Mouse (Mus musculus) brain, adult 2 months (tissue): ENCODE results near the gene Foxc2.
"Not testable (repeated sequence)": the region's sequence is repeated elsewhere in the genome, so short reads cannot be mapped to it uniquely, and the experiment has no call there.

Experiments used
- DNase-seq: peaks from one replicate; pipeline ENCODE4 v3.0.0; 2011; ENCODE audit warnings: low read depth, low spot score

Foxc2 gene

DNA sequence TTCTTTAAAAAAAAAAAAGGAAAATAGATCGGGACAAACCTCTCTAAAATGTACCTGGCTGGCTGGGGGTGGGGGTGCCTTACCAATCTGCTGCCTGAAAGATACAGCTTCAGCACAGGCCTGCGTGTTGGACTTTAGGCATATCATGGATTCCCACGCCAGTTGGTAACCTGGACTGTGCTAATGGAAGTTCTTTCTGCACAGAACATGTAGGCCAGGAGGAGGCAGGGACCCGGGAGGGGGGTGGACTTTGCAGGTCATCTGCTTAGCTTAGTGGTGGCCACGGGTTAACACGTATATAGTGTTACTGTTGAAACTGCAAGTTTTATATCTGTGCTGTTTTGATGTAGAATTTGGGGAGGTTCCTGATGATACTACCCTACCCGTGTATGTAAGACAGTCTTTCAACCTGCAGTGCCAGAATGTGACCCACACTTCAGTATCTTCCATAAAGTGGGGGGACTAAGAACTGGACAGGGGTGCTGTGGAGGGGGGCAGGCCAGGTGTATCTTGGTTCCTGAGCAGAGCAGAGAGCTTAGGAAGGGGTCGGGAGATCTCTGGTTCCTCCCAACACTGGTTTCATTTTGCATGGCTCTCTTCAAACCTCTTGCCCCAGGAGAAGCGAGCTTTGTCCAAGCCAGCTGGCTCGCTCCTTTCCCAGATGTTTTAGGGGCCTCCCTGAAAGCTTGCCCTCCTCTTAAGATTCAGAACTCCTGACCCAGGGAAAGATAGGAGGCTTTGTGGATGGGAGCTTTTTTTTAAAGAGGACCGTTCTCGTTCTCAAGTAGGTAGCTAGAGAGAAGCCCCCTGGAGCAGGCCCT, 3.9 kb downstream of the Foxc2 start:
- no peak for DNase-seq

DNA sequence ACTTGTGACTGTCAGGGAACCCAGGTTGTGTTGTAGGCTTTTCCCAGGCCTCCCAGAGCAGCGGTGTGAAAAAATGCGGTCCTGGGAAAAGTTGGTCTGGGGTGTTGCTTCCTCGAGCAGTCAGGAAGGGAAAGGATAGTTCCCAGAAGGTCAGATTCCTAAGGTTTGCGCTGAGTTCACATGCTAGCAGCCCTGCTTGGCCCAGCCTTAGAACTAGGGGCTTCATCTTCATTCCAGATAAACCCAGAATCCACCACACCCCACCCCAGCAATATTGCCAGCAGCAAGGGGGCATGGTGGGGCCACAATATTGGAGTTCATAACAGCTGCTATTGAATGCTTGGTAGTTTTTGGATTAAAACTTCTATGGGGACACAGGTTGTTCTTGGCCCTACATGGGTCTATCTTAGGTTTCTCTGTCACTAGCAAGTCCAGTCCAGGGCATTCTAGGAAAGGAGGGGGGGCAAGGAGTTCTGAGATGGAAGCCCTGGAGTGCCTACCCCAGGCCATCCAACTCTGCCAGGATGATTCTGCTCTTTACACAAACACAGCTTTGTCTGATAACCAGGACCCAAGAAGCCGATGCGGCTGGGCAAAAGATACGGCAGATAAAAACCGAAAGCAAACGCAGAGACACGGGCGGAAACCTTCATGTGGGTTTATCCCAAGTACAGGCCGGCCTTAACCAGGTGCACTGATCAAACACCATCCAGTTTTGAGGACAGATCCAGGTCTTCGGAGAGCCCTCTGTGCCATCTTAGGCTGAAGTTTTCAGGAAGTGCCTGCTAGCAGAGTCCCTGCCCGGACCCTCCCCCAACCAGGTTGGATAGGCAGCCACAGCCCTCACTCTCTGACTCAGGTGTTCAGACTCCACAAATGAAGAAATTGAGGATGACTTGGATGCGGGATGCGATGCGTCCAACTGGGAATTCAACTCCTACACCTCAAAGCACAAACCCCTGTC, 4.8 kb downstream of the Foxc2 start:
- DNase-seq, result no peak

DNA sequence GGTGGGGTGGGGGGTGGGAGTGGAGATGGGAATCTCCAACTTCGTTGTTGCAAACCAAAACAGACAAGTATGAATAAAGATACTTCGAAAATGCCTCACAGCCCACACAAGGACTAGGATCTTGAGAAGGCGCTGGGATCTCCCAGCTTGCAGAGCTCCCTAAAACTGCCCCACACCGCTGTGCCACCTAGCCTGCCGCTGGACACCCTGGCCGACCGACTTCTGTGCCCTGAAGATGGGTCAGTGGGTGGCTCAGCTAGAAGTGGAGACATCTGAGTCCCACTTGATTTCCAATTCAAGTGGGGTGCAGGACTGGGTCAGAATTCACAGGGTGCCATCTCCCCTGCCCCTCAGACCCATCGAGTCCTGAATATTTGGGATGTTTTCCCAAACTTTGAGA, 5.7 kb downstream of the Foxc2 start:
- DNase-seq, result no peak

DNA sequence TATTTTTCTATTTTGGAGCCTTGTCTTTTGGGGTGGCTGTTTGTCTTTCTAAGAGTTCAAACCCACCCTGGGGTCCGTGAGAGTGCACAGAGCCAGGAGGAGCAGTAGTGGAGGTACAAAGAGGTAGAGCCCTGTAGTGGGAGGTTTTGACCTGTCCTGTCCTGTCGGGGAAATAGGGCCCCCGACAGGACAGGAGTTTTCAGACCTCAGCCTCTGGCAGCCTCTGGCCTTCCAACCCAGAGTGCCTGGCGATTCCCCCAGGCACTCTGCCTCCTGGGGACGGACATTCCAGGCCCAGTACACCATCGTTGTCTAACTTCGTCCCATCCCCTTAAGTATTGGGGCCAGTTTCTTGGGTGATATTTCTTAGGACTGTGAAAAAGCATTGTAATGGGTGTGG, 6.4 kb downstream of the Foxc2 start:
- no peak for DNase-seq

DNA sequence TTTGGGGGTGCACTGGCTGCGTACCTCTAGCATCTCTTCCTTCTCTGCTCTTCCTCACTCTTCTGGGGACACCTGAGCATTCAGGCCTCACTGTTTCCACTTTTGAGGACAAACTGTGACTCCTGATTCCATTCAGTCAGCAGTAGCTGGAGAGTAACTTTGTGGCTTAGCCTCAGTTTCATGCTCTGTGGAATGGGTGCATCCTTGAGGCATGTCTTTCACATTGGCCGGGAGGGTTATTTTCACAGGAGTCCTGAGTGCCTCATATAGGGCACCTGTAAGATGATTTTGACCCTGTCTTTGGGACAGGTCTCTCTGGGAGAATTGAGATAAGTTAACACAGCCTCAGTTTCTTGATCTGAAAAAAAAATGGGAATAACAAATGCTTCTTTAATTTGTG, 7.1 kb downstream of the Foxc2 start:
- DNase-seq, result no peak

DNA sequence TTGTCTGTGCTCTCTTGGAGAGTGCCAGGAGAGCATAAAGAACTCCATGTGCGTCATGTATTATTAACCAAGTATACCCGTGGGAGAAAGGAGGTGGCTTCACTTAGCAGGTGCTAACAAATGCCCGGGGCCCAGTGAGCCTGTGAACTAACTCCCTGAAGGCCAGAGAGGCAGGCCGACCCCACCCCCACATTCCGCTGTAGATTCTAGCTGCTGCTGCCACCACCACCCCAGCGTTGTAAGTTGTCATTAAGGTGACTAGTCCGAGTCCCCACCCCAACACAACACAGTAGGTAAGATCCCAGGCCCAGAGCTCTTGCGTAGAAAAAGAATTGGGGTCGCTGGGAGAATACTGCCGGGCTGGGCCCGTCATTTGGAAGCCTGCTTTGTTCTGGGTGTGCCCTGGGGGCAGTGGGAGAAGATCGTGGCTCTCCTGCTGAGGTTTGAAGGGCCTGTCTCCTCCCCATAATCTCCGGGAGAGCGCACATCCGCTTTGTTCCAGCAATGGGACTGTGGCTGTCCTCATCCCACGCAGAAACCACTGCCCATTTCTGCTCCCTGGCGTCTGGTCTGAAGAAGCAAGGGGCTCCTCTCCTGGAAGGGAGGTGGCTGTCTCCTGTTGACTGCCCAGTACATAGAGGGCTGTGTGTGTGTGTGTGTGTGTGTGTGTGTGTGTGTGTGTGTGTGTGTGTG, 8.7 kb downstream of the Foxc2 start:
- no peak for DNase-seq

DNA sequence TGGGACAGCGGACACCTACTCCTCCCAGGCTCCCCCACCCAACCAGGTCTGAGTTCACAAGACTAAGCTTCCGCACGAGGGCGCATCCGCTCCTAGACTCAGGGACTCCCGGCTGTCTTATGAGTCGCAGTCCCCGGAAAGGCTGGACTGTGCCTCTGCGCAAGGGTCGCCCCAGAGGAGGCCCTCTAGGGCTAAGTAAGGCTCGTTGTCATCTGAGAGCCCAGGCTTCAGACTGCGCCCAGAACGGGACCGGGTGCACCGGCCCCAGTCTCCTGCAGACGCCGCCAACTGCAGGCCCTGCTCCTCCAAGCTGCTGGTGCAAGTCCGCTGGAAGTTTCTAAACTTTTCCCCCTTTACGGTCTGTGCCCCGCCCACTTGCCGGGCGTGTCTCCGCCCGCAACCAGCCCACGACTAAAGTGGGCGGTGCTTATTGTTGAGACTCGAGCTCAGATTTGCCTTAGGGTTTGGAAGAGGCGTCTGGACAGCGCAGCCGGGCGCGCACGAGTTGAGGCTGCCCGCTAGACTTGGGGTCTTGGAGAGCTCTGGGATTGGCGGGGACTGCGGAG, 9.4 kb downstream of the Foxc2 start:
- DNase-seq, result peak; percentile 55

DNA sequence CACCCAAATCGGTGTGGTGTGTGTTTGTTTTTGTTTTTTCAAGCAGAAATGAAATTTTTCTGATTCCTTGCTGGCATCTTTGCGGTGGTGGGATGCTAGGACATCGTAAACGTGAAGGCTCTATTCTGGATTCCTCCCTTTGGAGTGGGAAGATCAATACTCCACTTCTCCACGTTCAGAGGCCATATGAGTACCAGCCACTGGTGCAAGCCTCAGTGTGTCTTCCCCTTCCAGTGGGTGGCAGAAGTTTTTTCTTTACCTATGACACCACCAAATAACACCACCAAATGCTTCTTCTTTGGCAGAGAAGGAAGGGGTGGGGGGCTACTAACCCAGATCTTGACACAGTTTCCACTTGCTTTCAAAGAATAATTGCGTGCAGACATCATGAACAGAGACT, 10.2 kb downstream of the Foxc2 start:
- DNase-seq, result no peak

DNA sequence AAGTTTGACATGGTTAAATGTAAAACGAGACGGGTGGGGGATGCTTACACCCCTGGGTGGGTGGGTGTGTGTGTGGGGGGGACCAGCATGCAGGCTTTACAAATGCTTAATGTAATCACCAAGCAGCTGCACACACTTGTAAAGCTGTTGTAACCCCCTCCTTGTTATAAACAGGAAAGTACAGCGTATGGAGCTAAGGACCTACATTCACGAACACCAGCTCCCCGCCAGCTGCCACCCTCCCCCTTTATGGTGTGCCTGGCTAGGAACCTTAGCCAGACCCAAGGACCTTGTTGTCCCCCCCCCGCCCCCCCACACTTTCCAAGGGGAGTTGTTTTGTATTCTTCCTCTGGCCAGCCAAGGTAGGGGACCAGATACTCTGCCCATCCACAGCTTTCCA, 10.7 kb downstream of the Foxc2 start:
- DNase-seq, result no peak

DNA sequence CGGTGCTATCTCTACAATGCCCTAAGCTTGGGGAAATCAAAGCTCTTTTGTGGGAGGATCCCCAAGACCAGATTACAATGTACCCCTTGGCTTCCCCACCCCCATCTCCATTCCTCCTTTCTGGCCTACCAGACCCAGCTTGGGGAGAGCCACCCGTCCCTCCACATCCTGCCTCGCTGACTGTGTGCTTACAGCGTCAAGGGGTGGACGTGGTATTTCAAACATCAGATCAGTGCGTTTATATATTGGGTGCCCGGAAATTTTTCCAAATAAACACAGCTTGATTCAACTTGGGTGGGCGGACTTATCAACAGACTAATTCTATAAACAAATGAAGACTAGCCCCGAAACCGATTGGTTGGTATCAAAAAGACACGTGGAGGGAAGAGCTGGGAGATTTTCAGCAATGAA, 11.3 kb downstream of the Foxc2 start:
- DNase-seq, result no peak

DNA sequence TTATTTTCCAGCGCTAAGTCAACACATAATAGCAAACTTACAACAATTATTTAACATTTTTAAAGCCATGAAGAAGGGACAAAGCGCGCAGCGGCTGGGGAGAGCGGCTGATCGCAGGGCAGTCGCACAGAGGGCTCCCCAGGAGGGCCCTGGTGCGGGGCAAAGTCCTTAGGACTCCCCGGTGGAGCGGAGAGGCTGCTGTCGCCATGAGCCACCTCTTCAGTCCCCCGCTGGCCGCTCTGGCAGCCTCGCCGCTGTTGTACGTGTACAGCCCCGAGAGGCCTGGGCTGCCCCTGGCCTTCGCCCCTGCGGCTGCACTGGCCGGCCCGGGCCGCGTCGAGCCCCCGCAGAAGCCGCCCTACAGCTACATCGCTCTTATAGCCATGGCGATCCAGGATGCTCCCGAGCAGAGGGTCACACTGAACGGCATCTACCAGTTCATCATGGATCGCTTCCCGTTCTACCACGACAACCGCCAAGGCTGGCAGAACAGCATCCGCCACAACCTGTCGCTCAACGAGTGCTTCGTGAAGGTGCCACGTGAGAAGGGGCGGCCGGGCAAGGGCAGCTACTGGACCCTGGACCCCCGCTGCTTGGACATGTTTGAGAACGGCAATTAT, 11.9 kb downstream of the Foxc2 start, which contains the start of gene Foxl1:
TSS of gene Foxl1 (plus strand) at position 185 of the 620 bp plus-strand sequence.
- DNase-seq, result no peak

DNA sequence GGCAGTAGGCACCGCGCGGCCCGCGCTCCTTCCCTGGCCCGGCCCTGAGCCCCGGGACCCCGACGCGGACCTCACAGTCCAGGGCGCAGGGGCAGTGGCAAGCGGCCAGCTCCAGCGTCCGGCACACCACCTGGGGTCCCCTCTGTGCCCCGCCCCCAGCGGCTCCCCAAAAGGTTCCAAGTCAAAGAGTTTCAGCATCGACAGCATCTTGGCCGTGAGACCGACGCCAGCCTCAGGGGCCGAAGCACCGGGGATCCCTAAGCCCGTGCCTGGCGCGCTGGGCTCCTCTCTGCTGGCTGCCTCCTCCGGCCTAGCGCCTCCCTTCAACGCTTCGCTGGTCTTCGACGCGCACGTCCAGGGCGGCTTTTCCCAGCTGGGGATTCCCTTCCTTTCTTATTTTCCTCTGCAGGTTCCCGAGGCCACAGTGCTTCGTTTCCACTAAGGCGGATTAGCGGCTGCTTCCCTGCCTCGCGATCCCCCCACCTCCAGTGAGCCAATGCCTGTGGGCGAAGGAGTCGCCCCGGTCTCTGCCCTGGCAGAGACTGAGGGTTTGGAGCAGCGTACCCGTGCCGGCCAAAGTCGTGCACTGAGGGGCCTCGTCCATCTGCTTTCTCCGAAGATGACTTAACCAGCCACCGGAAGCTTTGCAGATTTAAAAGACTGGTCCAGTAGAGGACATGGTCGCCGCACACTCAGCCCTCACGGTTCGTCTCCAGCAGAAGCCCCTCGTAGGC, 12.7 kb downstream of the Foxc2 start:
- no peak for DNase-seq

DNA sequence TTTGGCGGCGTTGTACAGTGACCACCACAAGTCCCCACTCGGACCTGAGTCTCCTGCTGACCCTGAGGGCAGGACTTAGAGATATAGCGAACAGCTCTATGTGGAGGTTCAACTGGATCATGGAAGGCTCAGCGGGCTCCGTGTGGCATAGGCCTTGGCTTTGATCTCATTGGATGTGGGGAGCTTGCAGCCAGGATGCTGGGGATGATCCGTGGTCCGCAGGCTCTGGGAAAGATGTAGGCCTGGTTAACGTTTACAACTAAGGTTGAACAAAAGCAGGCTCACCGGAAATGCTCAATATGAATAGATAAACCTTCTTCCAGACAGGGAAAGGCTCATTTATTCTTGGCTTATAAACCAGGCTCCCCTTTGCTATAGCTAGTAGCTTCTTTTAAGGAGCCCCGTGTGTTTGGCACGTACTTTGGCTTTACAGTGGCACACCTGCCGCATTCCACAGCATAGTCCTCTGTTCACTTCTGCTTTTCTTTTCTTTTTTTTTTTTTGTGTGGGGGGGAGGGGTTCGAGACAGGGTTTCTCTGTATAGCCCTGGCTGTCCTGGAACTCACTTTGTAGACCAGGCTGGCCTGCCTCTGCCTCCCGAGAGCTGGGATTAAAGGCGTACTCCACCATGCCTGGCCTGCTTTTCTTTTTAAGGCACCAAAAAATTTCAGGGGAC, 13.4 kb downstream of the Foxc2 start:
- DNase-seq, result no peak

DNA sequence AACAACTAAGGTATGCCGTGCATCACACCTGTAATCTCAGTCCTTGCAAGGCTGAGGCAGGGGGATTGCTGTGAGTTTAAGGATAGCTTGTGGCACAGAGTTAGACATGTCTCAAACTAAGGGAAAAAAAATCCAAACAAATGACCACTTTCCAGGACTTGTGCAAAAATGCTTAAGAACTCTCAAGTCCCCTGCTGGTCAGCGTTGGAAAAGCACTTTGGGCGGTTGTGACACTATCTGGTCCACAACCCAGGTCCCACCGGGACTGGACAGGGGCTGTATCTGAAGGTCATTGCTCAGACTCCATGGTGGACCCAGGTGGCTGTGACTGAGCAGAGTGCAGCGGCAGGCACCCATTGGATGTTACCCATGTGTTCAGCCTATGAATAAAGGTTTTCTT, 14.6 kb downstream of the Foxc2 start:
- no peak for DNase-seq

DNA sequence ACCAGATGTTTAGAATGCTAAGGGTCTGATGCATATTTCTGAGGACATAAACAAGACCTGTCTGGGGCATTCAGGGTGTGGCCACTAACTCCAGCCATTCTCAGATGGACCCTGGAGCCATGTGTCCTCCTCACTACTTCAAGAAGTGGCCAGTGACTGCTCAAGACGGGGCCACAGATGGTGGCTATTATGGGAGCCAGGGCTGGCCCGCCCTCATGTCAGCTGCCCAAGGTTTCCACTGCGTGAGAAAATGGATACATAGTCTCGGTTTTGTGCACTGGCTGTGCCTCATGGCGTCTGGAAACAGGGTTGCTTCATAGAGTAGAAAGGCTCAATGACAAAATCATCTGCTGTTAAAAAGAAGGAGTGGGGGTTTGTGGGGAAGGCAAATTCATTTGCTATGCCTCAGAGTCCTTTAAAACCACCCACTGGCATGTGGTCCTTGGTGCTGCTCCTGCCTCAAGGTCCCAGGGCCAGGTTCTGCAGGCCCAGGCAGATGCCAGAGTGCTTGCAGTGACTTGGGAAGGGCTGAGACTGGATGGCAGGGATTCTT, 17.1 kb downstream of the Foxc2 start:
- DNase-seq, result no peak

DNA sequence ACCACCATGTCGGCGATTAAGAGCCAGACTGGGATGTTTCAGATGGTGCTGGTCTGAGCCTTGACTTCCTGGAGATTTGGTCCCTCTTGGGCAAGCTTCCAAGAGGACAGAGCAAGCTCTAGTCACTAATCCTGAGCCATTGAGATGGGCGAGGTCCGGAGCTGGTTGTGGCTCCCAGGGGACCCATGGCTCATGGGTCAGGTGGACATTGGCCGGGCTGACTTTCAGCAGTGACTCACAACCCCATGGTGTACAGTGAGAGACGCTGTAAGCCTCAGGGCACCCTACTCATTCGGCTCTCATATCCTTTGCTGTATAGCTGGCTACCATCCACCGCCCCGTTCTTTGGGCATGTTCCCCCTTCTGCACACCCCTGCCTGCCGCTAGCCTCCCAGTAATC, 18.1 kb downstream of the Foxc2 start:
- DNase-seq, result no peak

DNA sequence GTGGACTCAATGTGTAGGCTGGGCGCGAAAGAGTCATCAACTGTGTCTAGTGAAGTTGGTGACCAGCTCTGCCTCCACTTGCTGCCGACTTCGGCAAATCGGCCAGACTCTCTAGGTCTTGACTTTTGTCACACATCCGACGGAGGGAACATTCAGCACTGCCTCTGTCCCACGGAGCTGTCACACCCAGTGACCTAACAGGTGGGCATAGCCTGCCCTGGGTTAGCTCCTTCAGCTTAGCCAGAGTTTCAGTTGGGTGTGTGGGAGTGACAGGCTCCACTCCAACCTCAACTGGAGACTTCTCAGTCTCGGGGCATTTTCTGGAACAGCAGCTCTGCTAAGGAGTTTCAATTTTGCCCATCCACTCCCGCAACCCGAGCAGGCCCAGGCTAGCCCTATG, 18.5 kb downstream of the Foxc2 start:
- DNase-seq, result no peak

DNA sequence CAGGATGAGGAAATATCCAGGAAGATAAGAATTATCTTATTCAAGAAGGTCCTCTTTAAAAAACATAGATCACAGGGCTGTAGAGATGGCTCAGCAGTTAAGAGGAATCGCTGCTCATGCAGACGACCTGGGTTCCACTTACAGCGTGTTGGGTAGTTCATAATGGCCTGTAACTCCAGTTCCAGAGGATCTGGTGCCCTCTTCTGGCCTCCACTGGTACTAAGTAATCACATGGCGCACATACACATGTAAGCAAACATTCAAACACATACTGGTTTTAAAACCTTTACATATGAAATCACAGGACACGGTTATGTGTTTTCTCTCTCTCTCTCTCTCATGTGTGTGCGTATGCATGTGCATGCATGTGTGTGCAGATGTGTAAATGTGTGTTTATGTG, 20.9 kb downstream of the Foxc2 start:
- DNase-seq, result no peak

DNA sequence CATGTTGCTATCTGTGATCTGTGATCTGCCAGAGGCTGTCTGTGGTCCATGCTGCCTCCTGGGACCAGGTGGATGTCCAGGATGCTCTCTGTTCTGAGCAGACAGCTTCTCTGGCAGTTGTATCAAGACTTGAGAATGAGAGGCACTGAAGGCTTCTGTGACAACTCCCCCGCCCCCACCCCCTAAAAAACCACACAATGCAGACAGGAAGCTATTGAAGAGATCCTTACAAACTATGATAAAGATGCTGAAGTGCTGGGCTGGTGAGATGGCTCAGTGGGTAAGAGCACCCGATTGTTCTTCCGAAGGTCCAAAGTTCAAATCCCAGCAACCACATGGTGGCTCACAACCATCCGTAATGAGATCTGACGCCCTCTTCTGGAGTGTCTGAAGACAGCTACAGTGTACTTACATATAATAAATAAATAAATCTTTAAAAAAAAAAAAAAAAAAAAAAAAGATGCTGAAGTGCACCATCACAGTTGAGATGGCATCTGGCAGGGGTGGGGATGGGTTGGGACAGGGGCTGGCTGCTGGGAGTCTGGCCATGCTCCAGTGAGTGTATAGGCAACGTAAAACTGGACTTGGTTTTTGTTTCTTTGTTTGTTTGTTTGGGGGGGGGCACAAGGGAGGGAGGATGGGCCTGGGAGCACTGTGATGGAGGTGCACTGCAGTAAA, 29.6 kb downstream of the Foxc2 start:
- not testable (repeated sequence) for DNase-seq
